Mouse (Mus musculus): ENCODE results near the gene Prom2. TPM values are rescaled to one million over a fixed set of nuclear protein-coding genes. Genes with fewer than 3 reads are reported as not detected.

Gene Prom2
- polyA plus RNA-seq (2015; fragmentation: Nextera tagmentation; extraction: Ambion mirVana): 0.63 and 0.65 TPM in 2 replicates

DNA sequence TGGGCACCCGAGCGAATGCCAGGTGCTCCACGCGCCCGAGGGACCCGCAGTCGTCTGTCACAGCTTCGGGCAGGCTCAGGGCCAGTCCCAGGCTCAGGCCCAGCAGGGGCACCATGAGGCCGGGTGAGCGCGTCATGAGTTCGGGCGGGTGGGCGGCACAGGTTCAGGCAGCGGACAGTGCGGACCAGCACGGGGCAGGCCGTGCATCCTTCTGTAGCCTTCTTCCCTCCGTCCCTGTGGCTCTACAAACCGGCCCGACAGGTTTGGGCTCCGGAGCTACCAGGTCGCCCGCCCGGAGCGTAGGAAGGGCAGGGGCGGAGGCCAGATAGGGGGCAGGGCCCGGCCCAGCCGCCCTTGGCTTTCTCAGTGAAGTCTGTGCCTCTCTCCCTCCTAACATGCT lies at the start of gene Prom2:
Prom2 (minus strand) TSS at position 283 of the 400 bp plus-strand sequence.
- Histone ChIP-seq H3K4me1 (replicated peaks) (peaks cover 7% of the 10 kb centered on the region), H3K4me2 (replicated peaks) (peak within 1 kb of the TSS; percentile 65), H3K36me3 (no peaks in the 10 kb centered on the region), H3K27me3 (replicated peaks) (peaks cover 50% of the 10 kb centered on the region), H3K27ac (no peak within 1 kb of the TSS), H3K9ac (no peak within 1 kb of the TSS), H3K9me3 (no peaks in the 10 kb centered on the region), H3K4me3 (replicated peaks) (peak within 1 kb of the TSS; percentile 22)
- WGBS: 5% methylated on average over 29 of the region's 29 CpGs
- ATAC-seq: peak; percentile 92

- no peaks in the 10 kb centered on the region for H3K27me3 ChIP-seq (replicated peaks)
- H3K9ac ChIP-seq: no peak overlapping the region
- peaks cover 14% of the 10 kb centered on the region for H3K36me3 ChIP-seq
- ATAC-seq: no peak
- H3K4me2 ChIP-seq (replicated peaks): no peak overlapping the region
- H3K27ac ChIP-seq: no peak overlapping the region
- H3K4me3 ChIP-seq (replicated peaks): no peak overlapping the region
- 73% methylated on average over 4 of the region's 4 CpGs for WGBS
- H3K9me3 ChIP-seq: no peaks in the 10 kb centered on the region
- H3K4me1 ChIP-seq (replicated peaks): peaks cover 16% of the 10 kb centered on the region
Observed at GRCm38 (mm10) chr2:127590840-127591239, 49.6 kb upstream of the Prom2 start.

GRCm38 (mm10) chr2:127590204-127590603 lies 48.9 kb upstream of the Prom2 start:
- no peak for ATAC-seq
- H3K27me3 ChIP-seq (replicated peaks): no peaks in the 10 kb centered on the region
- 0 out of 2 replicates have a peak overlapping the region, but pooled peaks have one; percentile 23 for H3K4me2 ChIP-seq (replicated peaks)

DNA sequence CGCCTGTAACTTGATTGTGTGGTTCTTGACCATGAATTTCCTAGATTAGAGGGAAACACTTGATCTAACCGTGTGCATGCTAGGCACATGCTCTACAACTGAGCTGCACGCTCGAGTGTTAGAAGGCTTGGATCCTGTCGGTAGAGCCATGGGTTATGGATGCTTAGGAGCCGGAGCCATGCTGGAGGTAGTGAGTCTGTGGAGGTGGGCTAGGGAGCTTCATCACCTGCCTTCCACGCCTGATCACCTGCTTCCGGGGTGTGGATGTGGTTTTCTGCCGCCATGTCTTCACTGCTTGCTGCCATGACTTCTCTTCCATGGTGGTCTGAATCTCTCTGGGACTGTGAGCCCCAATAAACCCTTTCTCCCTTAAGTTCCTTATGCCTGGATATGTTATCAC lies 47.6 kb upstream of the Prom2 start:
- no peaks in the 10 kb centered on the region for H3K27me3 ChIP-seq (replicated peaks)
- no peaks in the 10 kb centered on the region for H3K9me3 ChIP-seq
- peaks cover 6% of the 10 kb centered on the region; the same call in 1 of the 2 replicates for H3K36me3 ChIP-seq
- no peak overlapping the region for H3K9ac ChIP-seq
- H3K4me2 ChIP-seq (replicated peaks): no peak overlapping the region
- no peak overlapping the region for H3K4me3 ChIP-seq (replicated peaks)
- 96% methylated on average over 9 of the region's 9 CpGs for WGBS
- peaks cover 16% of the 10 kb centered on the region for H3K4me1 ChIP-seq (replicated peaks)
- no peak for ATAC-seq
- H3K27ac ChIP-seq: no peak overlapping the region

More at GRCm38 (mm10) chr2:127590204-127590603, 48.9 kb upstream of the Prom2 start:
- H3K4me3 ChIP-seq (replicated peaks): no peak overlapping the region
- H3K9ac ChIP-seq: no peak overlapping the region
- 72% methylated on average over 15 of the region's 15 CpGs for WGBS
- no peak overlapping the region for H3K27ac ChIP-seq
- peaks cover 16% of the 10 kb centered on the region for H3K4me1 ChIP-seq (replicated peaks)
- H3K36me3 ChIP-seq: peaks cover 12% of the 10 kb centered on the region
- H3K9me3 ChIP-seq: no peaks in the 10 kb centered on the region

DNA sequence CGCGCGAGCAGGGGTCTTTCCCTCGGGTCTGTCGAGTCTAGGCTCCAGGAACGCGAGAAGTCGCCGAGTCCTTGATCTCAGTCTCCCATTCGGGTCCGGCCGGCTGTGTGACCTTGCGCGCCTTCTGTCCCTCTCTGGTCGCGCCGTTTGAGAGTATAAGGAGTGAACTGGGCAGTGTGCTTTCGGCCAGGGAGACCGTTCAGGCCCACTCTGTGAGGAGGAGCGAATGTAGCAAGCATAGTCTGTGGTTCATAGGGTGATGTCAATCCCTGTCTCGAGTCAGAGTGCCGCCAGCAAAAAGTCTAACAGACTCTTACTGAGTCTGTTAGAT lies 46.2 kb upstream of the Prom2 start:
- ATAC-seq: peak; percentile 34
- Histone ChIP-seq H3K4me3 (replicated peaks) (peak overlapping the region; percentile 92), H3K4me1 (replicated peaks) (peaks cover 16% of the 10 kb centered on the region), H3K4me2 (replicated peaks) (peak overlapping the region; percentile 71), H3K36me3 (no peaks in the 10 kb centered on the region), H3K9me3 (no peaks in the 10 kb centered on the region), H3K27me3 (replicated peaks) (no peaks in the 10 kb centered on the region), H3K9ac (peak overlapping the region; percentile 86), H3K27ac (peak overlapping the region; percentile 85)
- under 1% methylated on average over 22 of the region's 22 CpGs for WGBS

DNA sequence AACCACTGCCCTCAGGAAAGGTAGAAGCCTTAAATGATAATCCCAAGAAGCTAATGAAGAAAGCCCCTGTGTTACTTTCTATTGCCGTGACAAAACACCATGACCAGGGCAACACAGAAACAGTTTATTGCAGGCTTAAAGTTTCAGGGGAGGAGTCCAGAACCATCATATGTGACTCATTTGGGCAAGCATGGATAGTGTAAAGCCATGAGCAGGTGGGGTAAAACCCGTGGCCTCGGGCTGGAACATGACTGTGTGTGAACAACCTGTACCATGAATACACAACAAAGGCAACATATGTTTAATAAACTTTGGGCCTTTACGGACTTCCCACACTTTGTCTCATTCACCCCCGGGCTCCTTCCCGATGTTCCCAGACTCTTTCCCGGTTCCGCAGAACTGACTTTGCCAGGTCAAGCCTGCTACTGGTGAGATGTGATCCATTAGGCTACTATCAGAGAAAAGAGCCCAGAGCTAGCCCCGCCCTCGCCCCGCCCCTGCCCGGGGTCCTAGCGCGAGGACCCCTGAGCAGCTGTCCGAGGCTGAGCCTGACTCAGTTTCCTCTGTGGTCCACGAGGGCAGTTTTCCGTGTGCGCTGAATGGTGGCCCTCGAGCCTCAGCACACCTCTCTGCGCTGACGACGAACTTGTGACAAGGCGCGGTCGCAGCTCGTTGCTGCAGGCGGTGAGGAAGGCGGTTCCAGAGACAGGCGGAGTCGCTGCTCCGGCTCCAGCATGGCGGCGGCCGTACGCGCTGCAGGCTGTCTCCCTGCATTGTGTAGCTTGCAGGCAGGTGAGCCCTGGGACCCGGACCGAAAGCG lies 45.6 kb upstream of the Prom2 start, which contains the start of the genes Zfp661 and Mrps5:
Zfp661 (minus strand) TSS at position 401 of the 820 bp plus-strand sequence.
Mrps5 (plus strand) TSS at position 529 of the 820 bp plus-strand sequence.
- WGBS: 4% methylated on average over 39 of the region's 39 CpGs
- H3K27me3 ChIP-seq (replicated peaks): no peaks in the 10 kb centered on the region
- peak within 1 kb of the TSS; percentile 85 for H3K27ac ChIP-seq
- H3K4me2 ChIP-seq (replicated peaks): peak within 1 kb of the TSS; percentile 71
- peak within 1 kb of the TSS; percentile 92 for H3K4me3 ChIP-seq (replicated peaks)
- peaks cover 16% of the 10 kb centered on the region for H3K4me1 ChIP-seq (replicated peaks)
- ATAC-seq: peak; percentile 89
- H3K9ac ChIP-seq: peak within 1 kb of the TSS; percentile 86
- H3K9me3 ChIP-seq: no peaks in the 10 kb centered on the region
- H3K36me3 ChIP-seq: no peaks in the 10 kb centered on the region

- H3K4me1 ChIP-seq (replicated peaks): peaks cover 13% of the 10 kb centered on the region
- 0% methylated on average over 24 of the region's 24 CpGs for WGBS
- H3K27me3 ChIP-seq (replicated peaks): no peaks in the 10 kb centered on the region
- H3K4me2 ChIP-seq (replicated peaks): peak overlapping the region; percentile 85
- ATAC-seq: peak; percentile 91
- peak overlapping the region; percentile 70 for H3K4me3 ChIP-seq (replicated peaks)
- no peak overlapping the region for H3K27ac ChIP-seq
- peak overlapping the region; percentile 70 for H3K9ac ChIP-seq
- H3K36me3 ChIP-seq: no peaks in the 10 kb centered on the region
- no peaks in the 10 kb centered on the region for H3K9me3 ChIP-seq
Observed at GRCm38 (mm10) chr2:127584436-127584858, 43.2 kb upstream of the Prom2 start.

DNA sequence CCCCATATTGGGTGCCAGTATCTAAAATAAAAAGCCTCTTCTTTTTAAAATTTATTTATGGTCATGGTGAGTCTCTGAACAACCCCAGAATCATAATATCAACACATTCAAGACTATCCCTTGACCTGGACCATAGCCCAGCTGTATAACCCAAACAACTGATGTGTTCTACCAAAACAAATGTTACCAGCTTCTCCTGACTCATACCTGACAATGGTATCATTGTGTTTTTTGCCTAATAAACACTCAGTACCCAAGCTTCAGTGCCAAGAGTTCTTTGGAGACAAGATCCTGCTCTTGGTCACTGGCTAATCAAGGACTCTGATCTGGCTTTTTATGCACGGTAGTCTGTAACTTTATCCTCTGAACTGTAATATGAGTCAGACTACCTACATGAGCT lies 32.1 kb upstream of the Prom2 start:
- H3K27ac ChIP-seq: no peak overlapping the region
- no peak for ATAC-seq
- no peak overlapping the region for H3K9ac ChIP-seq
- H3K36me3 ChIP-seq: peaks cover 9% of the 10 kb centered on the region; the same call in 1 of the 2 replicates
- no peaks in the 10 kb centered on the region for H3K4me1 ChIP-seq (replicated peaks)
- 48% methylated on average over 1 of the region's 1 CpGs for WGBS
- H3K27me3 ChIP-seq (replicated peaks): no peaks in the 10 kb centered on the region
- H3K9me3 ChIP-seq: no peaks in the 10 kb centered on the region
- no peak overlapping the region for H3K4me2 ChIP-seq (replicated peaks)
- no peak overlapping the region for H3K4me3 ChIP-seq (replicated peaks)

DNA sequence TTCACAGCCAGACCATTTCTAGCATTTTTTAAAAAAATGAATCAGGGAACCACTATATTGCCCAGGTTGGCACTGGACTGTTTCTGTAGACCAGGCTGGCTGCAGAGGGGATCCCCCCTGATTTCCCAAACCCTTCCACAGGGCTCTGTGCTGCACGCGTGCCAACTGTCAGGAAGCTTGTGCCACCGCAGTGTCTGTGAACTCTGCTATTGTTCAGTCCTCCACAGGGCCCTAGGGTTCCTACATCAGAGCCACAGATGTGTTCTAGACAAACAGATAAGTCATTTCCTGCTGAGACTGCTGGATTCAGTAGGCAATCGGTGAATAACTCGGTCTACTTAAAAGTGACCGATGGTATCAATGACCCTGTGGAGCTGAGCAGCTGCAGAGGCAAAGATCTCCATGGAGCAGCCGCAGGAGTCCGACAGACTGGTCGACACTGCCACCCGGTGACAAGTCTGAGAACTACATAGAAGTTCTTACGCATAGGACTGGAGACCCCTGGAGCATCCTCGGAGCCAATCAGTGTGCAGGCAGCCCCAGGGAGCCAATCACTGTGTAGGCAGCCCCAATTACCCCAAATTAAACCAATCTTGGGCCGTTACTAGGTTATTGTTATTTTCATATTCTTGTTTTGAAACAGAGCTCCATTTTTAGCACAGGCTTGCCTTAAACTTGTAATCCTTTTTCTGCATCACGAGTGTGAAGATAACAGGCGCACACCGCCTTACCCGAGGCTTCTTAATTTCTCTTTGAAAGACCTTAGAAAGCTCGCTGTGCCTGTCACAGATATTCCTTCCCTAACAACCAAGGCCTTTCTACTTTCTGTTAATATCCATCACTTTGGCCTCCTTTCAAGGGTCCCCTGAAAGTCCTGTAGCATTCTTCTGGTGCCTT lies 18.1 kb upstream of the Prom2 start:
- H3K4me3 ChIP-seq (replicated peaks): no peak overlapping the region; the same call in 1 of the 2 replicates
- peak; percentile 94 for ATAC-seq
- H3K27me3 ChIP-seq (replicated peaks): peaks cover 1% of the 10 kb centered on the region; the same call in 1 of the 2 replicates
- H3K27ac ChIP-seq: no peak overlapping the region
- H3K9me3 ChIP-seq: no peaks in the 10 kb centered on the region
- H3K4me2 ChIP-seq (replicated peaks): peak overlapping the region; percentile 47
- WGBS: 17% methylated on average over 18 of the region's 18 CpGs
- no peaks in the 10 kb centered on the region for H3K4me1 ChIP-seq (replicated peaks)
- no peaks in the 10 kb centered on the region for H3K36me3 ChIP-seq
- no peak overlapping the region for H3K9ac ChIP-seq

DNA sequence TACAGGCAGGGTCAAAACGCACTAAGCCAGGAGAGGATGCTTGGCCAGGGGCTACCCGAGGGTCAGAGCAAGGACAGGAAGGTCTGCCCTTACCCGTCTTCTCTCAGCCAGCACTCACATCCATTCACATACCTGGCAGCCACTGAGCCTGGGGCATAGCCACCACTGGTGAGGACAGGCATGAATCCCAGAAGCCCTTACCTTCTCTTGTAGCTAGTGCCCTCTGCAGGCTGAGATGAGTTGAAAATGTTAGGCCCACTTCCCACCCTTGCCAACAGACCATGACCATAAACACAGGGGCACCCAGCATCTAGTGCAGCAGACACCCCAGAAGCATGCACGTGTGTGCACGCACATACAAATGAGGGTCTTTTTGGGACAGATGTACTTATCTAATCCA lies 9.8 kb upstream of the Prom2 start:
- no peaks in the 10 kb centered on the region for H3K9me3 ChIP-seq
- WGBS: 52% methylated on average over 5 of the region's 5 CpGs
- no peak overlapping the region for H3K27ac ChIP-seq
- no peak overlapping the region for H3K9ac ChIP-seq
- no peaks in the 10 kb centered on the region for H3K27me3 ChIP-seq (replicated peaks)
- H3K36me3 ChIP-seq: no peaks in the 10 kb centered on the region
- no peaks in the 10 kb centered on the region for H3K4me1 ChIP-seq (replicated peaks)
- H3K4me3 ChIP-seq (replicated peaks): no peak overlapping the region
- no peak overlapping the region for H3K4me2 ChIP-seq (replicated peaks)
- no peak for ATAC-seq

DNA sequence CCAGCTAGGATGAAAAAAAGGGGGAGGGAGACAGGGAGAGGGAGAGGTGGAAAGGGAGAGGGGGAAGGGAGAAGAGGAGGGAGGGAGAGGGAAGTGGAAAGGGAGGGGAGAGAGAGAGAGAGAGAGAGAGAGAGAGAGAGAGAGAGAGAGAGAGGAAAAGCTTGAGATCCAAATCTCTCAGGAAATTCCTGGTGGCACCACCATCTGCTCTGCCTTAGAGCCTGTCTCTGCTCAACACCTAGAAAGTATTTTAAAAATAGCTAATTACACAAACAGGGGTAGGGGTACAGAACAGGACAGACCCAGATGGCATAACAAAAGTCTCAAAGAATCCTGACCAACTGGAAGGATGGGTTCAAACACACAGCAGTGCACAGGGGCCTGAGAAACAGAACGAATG lies 9.2 kb upstream of the Prom2 start:
- no peaks in the 10 kb centered on the region for H3K36me3 ChIP-seq
- no peak overlapping the region for H3K9ac ChIP-seq
- no peak overlapping the region for H3K4me2 ChIP-seq (replicated peaks)
- no peaks in the 10 kb centered on the region for H3K4me1 ChIP-seq (replicated peaks)
- H3K27ac ChIP-seq: no peak overlapping the region
- 69% methylated on average over 1 of the region's 1 CpGs for WGBS
- no peak overlapping the region for H3K4me3 ChIP-seq (replicated peaks)
- no peaks in the 10 kb centered on the region for H3K27me3 ChIP-seq (replicated peaks)
- no peak for ATAC-seq
- no peaks in the 10 kb centered on the region for H3K9me3 ChIP-seq

- no peak overlapping the region for H3K4me3 ChIP-seq (replicated peaks)
- no peaks in the 10 kb centered on the region for H3K4me1 ChIP-seq (replicated peaks)
- H3K36me3 ChIP-seq: no peaks in the 10 kb centered on the region
- no peak overlapping the region for H3K4me2 ChIP-seq (replicated peaks)
- no peak for ATAC-seq
- no peaks in the 10 kb centered on the region for H3K27me3 ChIP-seq (replicated peaks)
- H3K27ac ChIP-seq: no peak overlapping the region
- H3K9ac ChIP-seq: no peak overlapping the region
- H3K9me3 ChIP-seq: no peaks in the 10 kb centered on the region
Observed at GRCm38 (mm10) chr2:127549711-127550110, 8.4 kb upstream of the Prom2 start.
